Mouse (Mus musculus): ENCODE data around the gene Plg. TPM values are rescaled to one million over a fixed set of nuclear protein-coding genes. Genes with fewer than 3 reads are reported as not detected.

Plg gene
- polyA plus RNA-seq, 2 experiments from 2014 or later, result not detected

GRCm38 (mm10) chr17:12455143-12455790, 76.9 kb downstream of the Plg start:
- ATAC-seq, result no peak

GRCm38 (mm10) chr17:12461168-12461567, 82.8 kb downstream of the Plg start:
- no peak for ATAC-seq

- ATAC-seq, result no peak
These were observed 88.1 kb downstream of the Plg start for GRCm38 (mm10) chr17:12466501-12467000.

GRCm38 (mm10) chr17:12467642-12468041, 89.2 kb downstream of the Plg start:
- ATAC-seq, result no peak

- ATAC-seq, result no peak
These were observed 90.3 kb downstream of the Plg start for GRCm38 (mm10) chr17:12468745-12469144.

Other genes starting within 250 kb of the Plg start
- 10 to 100 TPM; 10.0 to 11.9 TPM for gene Map3k4, start 59.8 kb upstream of the Plg start, polyA plus RNA-seq (2017; shearing (Covaris generic))
- gene Slc22a3, start 129.1 kb downstream of the Plg start, polyA plus RNA-seq (2017; shearing (Covaris generic)), result not detected
- 1 to 10 TPM; 5.3 TPM for gene Slc22a2, start 205.5 kb downstream of the Plg start, polyA plus RNA-seq (2017; shearing (Covaris generic))